Mouse (Mus musculus): ENCODE data around the gene Vsig2. TPM values are rescaled to one million over a fixed set of nuclear protein-coding genes. Genes with fewer than 3 reads are reported as not detected.

The Vsig2 gene
- polyA plus RNA-seq, 1 experiment = 151 TPM

GRCm38 (mm10) chr9:37560617-37561016 is 21.6 kb downstream of the Vsig2 start:
- no peak for DNase-seq (ENCODE audit: low spot score)

- no peak for DNase-seq (ENCODE audit: low spot score)
These were observed 24.8 kb downstream of the Vsig2 start for GRCm38 (mm10) chr9:37563805-37564204.

GRCm38 (mm10) chr9:37567019-37567418 is 28.0 kb downstream of the Vsig2 start:
- no peak for DNase-seq (ENCODE audit: low spot score)

- DNase-seq (ENCODE audit: low spot score) = no peak
These were observed 28.4 kb downstream of the Vsig2 start for GRCm38 (mm10) chr9:37567454-37567853.

GRCm38 (mm10) chr9:37567892-37568604 is 29.0 kb downstream of the Vsig2 start:
- DNase-seq (ENCODE audit: low spot score) = no peak

GRCm38 (mm10) chr9:37568605-37569214 is 29.7 kb downstream of the Vsig2 start:
- no peak for DNase-seq (ENCODE audit: low spot score)

- no peak for DNase-seq (ENCODE audit: low spot score)
These were observed 30.3 kb downstream of the Vsig2 start for GRCm38 (mm10) chr9:37569231-37569835.

- DNase-seq (ENCODE audit: low spot score) = no peak
These were observed 33.3 kb downstream of the Vsig2 start for GRCm38 (mm10) chr9:37572204-37572876.

GRCm38 (mm10) chr9:37576436-37576930 is 37.4 kb downstream of the Vsig2 start:
- no peak for DNase-seq (ENCODE audit: low spot score)

GRCm38 (mm10) chr9:37583594-37583993 is 44.5 kb downstream of the Vsig2 start:
- DNase-seq (ENCODE audit: low spot score) = no peak

- no peak for DNase-seq (ENCODE audit: low spot score)
These were observed 47.7 kb downstream of the Vsig2 start for GRCm38 (mm10) chr9:37586718-37587117.

- no peak for DNase-seq (ENCODE audit: low spot score)
These were observed 51.3 kb downstream of the Vsig2 start for GRCm38 (mm10) chr9:37590381-37590780.

- DNase-seq (ENCODE audit: low spot score) = no peak
These were observed 53.0 kb downstream of the Vsig2 start for GRCm38 (mm10) chr9:37592025-37592424.

GRCm38 (mm10) chr9:37592633-37593032 is 53.6 kb downstream of the Vsig2 start:
- DNase-seq (ENCODE audit: low spot score) = no peak

GRCm38 (mm10) chr9:37593690-37594089 is 54.6 kb downstream of the Vsig2 start:
- no peak for DNase-seq (ENCODE audit: low spot score)

Other genes with a start within 250 kb of the Vsig2 start
- gene Ccdc15, start 190.8 kb upstream of the Vsig2 start, polyA plus RNA-seq (2012; rRNA removed) = 1.3 and 1.4 TPM in 2 replicates
- 0.18 and 0.21 TPM in 2 replicates for gene Hepacam, start 171.9 kb upstream of the Vsig2 start, polyA plus RNA-seq (2012; rRNA removed)
- gene Robo4, start 137.4 kb upstream of the Vsig2 start, polyA plus RNA-seq (2012; rRNA removed) = 10.5 and 12.4 TPM in 2 replicates
- 0.07 and 0.12 TPM in 2 replicates for gene Robo3, start 106.0 kb upstream of the Vsig2 start, polyA plus RNA-seq (2012; rRNA removed)
- 24.7 and 26.8 TPM in 2 replicates for gene Msantd2, start 49.9 kb upstream of the Vsig2 start, polyA plus RNA-seq (2012; rRNA removed)
- gene Esam, start 11.2 kb upstream of the Vsig2 start, polyA plus RNA-seq (2012; rRNA removed) = 56.0 and 57.2 TPM in 2 replicates
- gene Nrgn, start 13.6 kb downstream of the Vsig2 start, polyA plus RNA-seq (2012; rRNA removed) = 1.8 and 1.9 TPM in 2 replicates
- 16.6 and 17.1 TPM in 2 replicates for gene Siae, start 16.4 kb downstream of the Vsig2 start, polyA plus RNA-seq (2012; rRNA removed)
- 2.2 and 3.8 TPM in 2 replicates for gene Spa17, start 74.5 kb downstream of the Vsig2 start, polyA plus RNA-seq (2012; rRNA removed)
- 77.0 and 83.6 TPM in 2 replicates for gene Tbrg1, start 118.1 kb downstream of the Vsig2 start, polyA plus RNA-seq (2012; rRNA removed)
- gene Panx3, start 130.0 kb downstream of the Vsig2 start, polyA plus RNA-seq (2012; rRNA removed) = not detected in 2 replicates
- gene Olfr160, start 177.0 kb downstream of the Vsig2 start, polyA plus RNA-seq (2012; rRNA removed) = not detected in 2 replicates
- gene Olfr874, start 205.9 kb downstream of the Vsig2 start, polyA plus RNA-seq (2012; rRNA removed) = not detected in 2 replicates
- gene Olfr875, start 232.6 kb downstream of the Vsig2 start, polyA plus RNA-seq (2012; rRNA removed) = not detected in 2 replicates

All from urinary bladder, adult 2 months (tissue).